8 mouse cellular contexts compared by ENCODE assay signal in genomic region chr15:88247974-88248625, GRCm38 (mm10).
DNase-seq lines count a peak whose midpoint lies in the region; ATAC-seq and TF ChIP-seq lines count a peak whose summit lies in the region.
"Had no signal": no experiment of that assay in that cellular context is flagged by ENCODE, and none has a peak within 500 bp of the region (broad histone marks: within the 10 kb centered on the region; RNA-seq: fewer than 3 reads in every experiment).

No protein-coding gene starts in this region.

- 24% methylated on average over 14 of the region's 14 CpGs for WGBS in intestine, postnatal 0 days
- 27% methylated on average over 14 of the region's 14 CpGs for WGBS in midbrain, embryonic 16.5 days

- peak; percentile 64 for DNase-seq in adrenal gland, adult 8-10 months
- peak; percentile 96 to 97 for DNase-seq in cerebellum, postnatal 25 days
- DNase-seq in frontal cortex, postnatal 36 days (ENCODE audit: low spot score in 2 of 2): peak; percentile 91
- DNase-seq in left cerebral cortex, postnatal 10 days (ENCODE audit: extremely low spot score in 1 of 2, low spot score in 2 of 2): peak; percentile 87 to 88
- peak; percentile 64 for DNase-seq in telencephalon, adult 2 months (ENCODE audit: low read depth, low spot score)

- H3K27me3 ChIP-seq in intestine, postnatal 0 days (replicated peaks; ENCODE audit: control insufficient read depth, insufficient read depth, low read length): no peaks in the 10 kb centered on the region
- no peaks in the 10 kb centered on the region; the same call in 1 of the 2 replicates for H3K27me3 ChIP-seq in midbrain, embryonic 16.5 days (ENCODE audit: control insufficient read depth, insufficient read depth, low read depth, low read length)

- no peaks in the 10 kb centered on the region for H3K9me3 ChIP-seq in intestine, postnatal 0 days (ENCODE audit: control insufficient read depth)
- H3K9me3 ChIP-seq in midbrain, embryonic 16.5 days (replicated peaks; ENCODE audit: control insufficient read depth, low read length, poor library complexity, severe bottlenecking): no peaks in the 10 kb centered on the region

- intact Hi-C loops in left cerebral cortex, postnatal 10 days (cut with DNase I): loop anchor here (1.0 to 10.0 kb wide), 3 partner anchors 102 to 623 kb away; no protein-coding TSS in a partner anchor

- H3K27ac ChIP-seq in intestine, postnatal 0 days (ENCODE audit: low read depth, low read length): no peak overlapping the region
- no peak overlapping the region for H3K27ac ChIP-seq in midbrain, embryonic 16.5 days (ENCODE audit: low read length)
- H3K27ac ChIP-seq: macrophage had no signal

- no peaks in the 10 kb centered on the region for H3K36me3 ChIP-seq in intestine, postnatal 0 days (ENCODE audit: control insufficient read depth, insufficient read depth)
- H3K36me3 ChIP-seq in midbrain, embryonic 16.5 days (ENCODE audit: control insufficient read depth, insufficient read depth, low read length): no peaks in the 10 kb centered on the region

- H3K4me2 ChIP-seq in intestine, postnatal 0 days (replicated peaks; ENCODE audit: low read depth): no peak overlapping the region
- H3K4me2 ChIP-seq in midbrain, embryonic 16.5 days (ENCODE audit: low read length): no peak overlapping the region

- H3K4me1 ChIP-seq in intestine, postnatal 0 days (replicated peaks; ENCODE audit: control insufficient read depth, insufficient read depth, low read length): no peaks in the 10 kb centered on the region
- peaks cover 6% of the 10 kb centered on the region; the same call in 1 of the 2 replicates for H3K4me1 ChIP-seq in midbrain, embryonic 16.5 days (ENCODE audit: control insufficient read depth, insufficient read depth, low read length)

- no peak for ATAC-seq in intestine, postnatal 0 days
- peak; percentile 88 for ATAC-seq in midbrain, embryonic 16.5 days

- no peak overlapping the region for H3K4me3 ChIP-seq in intestine, postnatal 0 days (ENCODE audit: low read depth, low read length)
- no peak overlapping the region for H3K4me3 ChIP-seq in midbrain, embryonic 16.5 days (ENCODE audit: low read depth, low read length)

- TF ChIP-seq CTCF in intestine, postnatal 0 days (IDR thresholded peaks at IDR 0.05; ENCODE audit: low read depth): peak; percentile 91

- H3K9ac ChIP-seq in intestine, postnatal 0 days (ENCODE audit: low read depth, low read length): no peak overlapping the region
- H3K9ac ChIP-seq in midbrain, embryonic 16.5 days (ENCODE audit: low read depth, low read length): 0 out of 2 replicates have a peak overlapping the region, but pooled peaks have one; percentile 7
